Mouse (Mus musculus) C2C12 (cell line): ENCODE measurements around the gene Ssbp2.

Source experiments
- CEBPB ChIP-seq: IDR thresholded peaks from one replicate; pipeline ENCODE4 v1.6.1; 2011; ENCODE audit warnings: low read depth, mild to moderate bottlenecking, control low read depth, moderate library complexity
- CTCF ChIP-seq: IDR thresholded peaks from one replicate; pipeline ENCODE4 v1.5.1; 2011; ENCODE audit not compliant: control insufficient read depth, insufficient read depth, insufficient read length
- FOSL1 ChIP-seq: IDR thresholded peaks from one replicate; pipeline ENCODE4 v1.8.0; 2011; ENCODE audit warnings: mild to moderate bottlenecking, low read length; ENCODE audit not compliant: poor library complexity, insufficient read depth, severe bottlenecking
- MAX ChIP-seq: IDR thresholded peaks from one replicate; pipeline ENCODE4 v1.6.1; 2011; ENCODE audit warnings: mild to moderate bottlenecking, control low read depth
- MYOD1 ChIP-seq: IDR thresholded peaks from one replicate; pipeline ENCODE4 v1.6.1; 2011; ENCODE audit warnings: low read depth; ENCODE audit not compliant: control insufficient read depth, insufficient read length
- MYOG ChIP-seq: IDR thresholded peaks from one replicate; pipeline ENCODE4 v1.6.1; 2011; ENCODE audit not compliant: control insufficient read depth, insufficient read length; ENCODE audit errors: extremely low read depth
- USF1 ChIP-seq: IDR thresholded peaks from one replicate; pipeline ENCODE4 v1.6.1; 2011; ENCODE audit warnings: low read depth, mild to moderate bottlenecking, control low read depth, moderate library complexity

- TF ChIP-seq CTCF (no peak), MAX (no peak), CEBPB (no peak), FOSL1 (no peak), MYOG (no peak), USF1 (no peak), MYOD1 (no peak)
Observed at GRCm38 (mm10) chr13:91514979-91515378, 54.9 kb downstream of the Ssbp2 start.
